Comparison of ENCODE assay signal across 9 mouse cellular contexts in the genomic region with DNA sequence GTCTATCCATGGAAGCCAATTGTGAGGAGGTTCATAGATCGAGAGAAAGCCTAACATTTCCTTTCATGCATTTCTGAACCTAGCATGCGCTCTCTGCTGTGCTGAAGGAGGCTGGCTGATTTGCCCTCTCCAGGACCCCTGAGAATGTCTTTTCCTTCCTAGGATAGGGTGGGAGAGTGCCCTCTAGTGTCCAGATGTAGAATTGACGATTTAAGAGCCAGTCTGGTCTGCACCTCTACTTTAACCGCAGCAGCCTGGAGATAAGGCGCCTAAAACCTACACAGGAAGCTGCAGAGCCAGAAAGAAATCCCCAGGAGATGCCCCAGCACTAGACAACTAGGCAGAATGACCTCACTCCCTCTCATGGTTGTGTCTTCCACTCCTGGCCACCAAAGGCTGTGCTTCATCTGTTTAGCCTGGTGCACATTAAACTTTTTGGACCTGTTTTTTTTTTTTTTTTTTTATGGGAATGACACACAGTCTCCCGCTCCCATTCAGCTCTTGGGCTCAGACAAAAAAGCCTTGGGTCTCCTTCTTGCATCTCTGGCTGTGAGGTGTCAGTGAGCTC. TPM values are rescaled to one million over a fixed set of nuclear protein-coding genes. Genes with fewer than 3 reads are reported as not detected.
DNase-seq lines count a peak whose midpoint lies in the region; ATAC-seq lines count a peak whose summit lies in the region.
"Had no signal": no experiment of that assay in that cellular context is flagged by ENCODE, and none has a peak within 500 bp of the region (broad histone marks: within the 10 kb centered on the region; RNA-seq: fewer than 3 reads in every experiment).

No protein-coding gene starts in this region.

- H3K4me3 ChIP-seq in midbrain, embryonic 11.5 days (ENCODE audit: low read depth, low read length) = no peak overlapping the region
- H3K4me3 ChIP-seq in midbrain, embryonic 16.5 days (ENCODE audit: low read depth, low read length) = no peak overlapping the region
- H3K4me3 ChIP-seq in intestine, embryonic 16.5 days (ENCODE audit: low read length) = no peak overlapping the region

- H3K9me3 ChIP-seq in midbrain, embryonic 11.5 days (ENCODE audit: control insufficient read depth, low read length) = no peaks in the 10 kb centered on the region
- H3K9me3 ChIP-seq in midbrain, embryonic 16.5 days (replicated peaks; ENCODE audit: control insufficient read depth, low read length, poor library complexity, severe bottlenecking) = no peaks in the 10 kb centered on the region
- no peaks in the 10 kb centered on the region for H3K9me3 ChIP-seq in intestine, embryonic 16.5 days (ENCODE audit: control insufficient read depth, low read length)

- ATAC-seq in midbrain, embryonic 11.5 days (ENCODE audit: low FRiP score) = no peak
- no peak for ATAC-seq in midbrain, embryonic 16.5 days
- no peak for ATAC-seq in intestine, embryonic 16.5 days
- ATAC-seq in megakaryocyte, adult 5-6 weeks (ENCODE audit: poor library complexity, severe bottlenecking) = peak; percentile 57
- ATAC-seq: Patski had no signal

- H3K4me2 ChIP-seq in midbrain, embryonic 11.5 days = no peak overlapping the region
- H3K4me2 ChIP-seq in midbrain, embryonic 16.5 days (ENCODE audit: low read length) = no peak overlapping the region
- H3K4me2 ChIP-seq in intestine, embryonic 16.5 days (ENCODE audit: low read depth, low read length) = no peak overlapping the region

- no peak overlapping the region for H3K9ac ChIP-seq in midbrain, embryonic 11.5 days (ENCODE audit: low read length)
- H3K9ac ChIP-seq in midbrain, embryonic 16.5 days (ENCODE audit: low read depth, low read length) = no peak overlapping the region
- no peak overlapping the region for H3K9ac ChIP-seq in intestine, embryonic 16.5 days (ENCODE audit: low read depth, low read length)

- H3K4me1 ChIP-seq in midbrain, embryonic 11.5 days (ENCODE audit: control insufficient read depth, insufficient read depth, low read length) = peaks cover 21% of the 10 kb centered on the region
- peaks cover 17% of the 10 kb centered on the region for H3K4me1 ChIP-seq in midbrain, embryonic 16.5 days (ENCODE audit: control insufficient read depth, insufficient read depth, low read length)
- peaks cover 55% of the 10 kb centered on the region for H3K4me1 ChIP-seq in intestine, embryonic 16.5 days (ENCODE audit: control insufficient read depth, insufficient read depth, low read length)

- no peaks in the 10 kb centered on the region for H3K36me3 ChIP-seq in midbrain, embryonic 11.5 days (ENCODE audit: control insufficient read depth, insufficient read depth, low read length)
- no peaks in the 10 kb centered on the region for H3K36me3 ChIP-seq in midbrain, embryonic 16.5 days (ENCODE audit: control insufficient read depth, insufficient read depth, low read length)
- H3K36me3 ChIP-seq in intestine, embryonic 16.5 days (ENCODE audit: control insufficient read depth, insufficient read depth, low read length) = no peaks in the 10 kb centered on the region

- WGBS in midbrain, embryonic 11.5 days = 11% methylated on average over 6 of the region's 6 CpGs
- 6% methylated on average over 6 of the region's 6 CpGs for WGBS in midbrain, embryonic 16.5 days
- 15% methylated on average over 6 of the region's 6 CpGs for WGBS in intestine, embryonic 16.5 days

- DNase-seq in adrenal gland, postnatal 10 days = peak; percentile 54
- no peak for DNase-seq in adrenal gland, postnatal 25 days
- peak; percentile 95 for DNase-seq in midbrain, embryonic 11.5 days (ENCODE audit: low spot score, missing footprints)
- DNase-seq in embryo, embryonic 11 days = peak; percentile 88
- DNase-seq in thymus, postnatal 14 days = peak; percentile 79

- H3K27ac ChIP-seq in midbrain, embryonic 11.5 days (ENCODE audit: low read depth, low read length) = no peak overlapping the region
- H3K27ac ChIP-seq in midbrain, embryonic 16.5 days (ENCODE audit: low read length) = no peak overlapping the region
- peak overlapping the region; percentile 33; the same call in 1 of the 2 replicates for H3K27ac ChIP-seq in intestine, embryonic 16.5 days (ENCODE audit: low read length)

- peaks cover 15% of the 10 kb centered on the region for H3K27me3 ChIP-seq in midbrain, embryonic 11.5 days (ENCODE audit: control insufficient read depth, insufficient read depth, low read length)
- peaks cover 20% of the 10 kb centered on the region for H3K27me3 ChIP-seq in midbrain, embryonic 16.5 days (ENCODE audit: control insufficient read depth, insufficient read depth, low read depth, low read length)
- H3K27me3 ChIP-seq in intestine, embryonic 16.5 days (replicated peaks; ENCODE audit: control insufficient read depth, insufficient read depth, low read length) = peaks cover 6% of the 10 kb centered on the region; the same call in 1 of the 2 replicates
- H3K27me3 ChIP-seq: Patski had no signal

RNA-seq across cellular contexts. Expression of gene Stard3, which starts 2.4 kb away (rescaled TPM):
- 10 to 100 TPM; 25.3 to 25.6 TPM for total RNA-seq in adrenal gland, postnatal 10 days (2021)
- 23.6 and 23.9 TPM in 2 replicates for total RNA-seq in adrenal gland, postnatal 25 days (2021)
- 39.7 and 41.5 TPM in 2 replicates for polyA plus RNA-seq in midbrain, embryonic 11.5 days (2014; fragmentation: Nextera tagmentation; extraction: Ambion mirVana)
- 32.9 and 37.0 TPM in 2 replicates for polyA plus RNA-seq in midbrain, embryonic 16.5 days (2015; fragmentation: Nextera tagmentation; extraction: Ambion mirVana)
- 44.8 and 44.9 TPM in 2 replicates for polyA plus RNA-seq in intestine, embryonic 16.5 days (2015; fragmentation: Nextera tagmentation; extraction: Ambion mirVana)
- total RNA-seq in megakaryocyte, adult 5-6 weeks (2015) = 24.0 and 28.5 TPM in 2 replicates
- 36.0 and 39.9 TPM in 2 replicates for total RNA-seq in megakaryocyte, adult 5-6 weeks (2017)

RNA-seq across cellular contexts. Expression of gene Ppp1r1b, which starts 7.6 kb away (rescaled TPM):
- 1 to 10 TPM in 1 of 2 experiments, under 1 TPM in 1; 1.00 to 1.7 TPM for total RNA-seq in adrenal gland, postnatal 10 days (2021)
- total RNA-seq in adrenal gland, postnatal 25 days (2021) = 0.24 TPM in 1 of 2 replicates, not detected in the other
- polyA plus RNA-seq in midbrain, embryonic 11.5 days (2014; fragmentation: Nextera tagmentation; extraction: Ambion mirVana) = 0.78 and 0.91 TPM in 2 replicates
- polyA plus RNA-seq in midbrain, embryonic 16.5 days (2015; fragmentation: Nextera tagmentation; extraction: Ambion mirVana) = 2.4 and 2.9 TPM in 2 replicates
- polyA plus RNA-seq in intestine, embryonic 16.5 days (2015; fragmentation: Nextera tagmentation; extraction: Ambion mirVana) = 91.7 and 92.3 TPM in 2 replicates
- total RNA-seq in megakaryocyte, adult 5-6 weeks (2015) = not detected in 2 replicates
- not detected in 2 replicates for total RNA-seq in megakaryocyte, adult 5-6 weeks (2017)

RNA-seq across cellular contexts. Expression of gene Neurod2, which starts 26.4 kb away (rescaled TPM):
- not detected for total RNA-seq in adrenal gland, postnatal 10 days (2021)
- not detected in 2 replicates for total RNA-seq in adrenal gland, postnatal 25 days (2021)
- polyA plus RNA-seq in midbrain, embryonic 11.5 days (2014; fragmentation: Nextera tagmentation; extraction: Ambion mirVana) = 0.15 and 0.17 TPM in 2 replicates
- polyA plus RNA-seq in midbrain, embryonic 16.5 days (2015; fragmentation: Nextera tagmentation; extraction: Ambion mirVana) = 4.5 and 5.6 TPM in 2 replicates
- 0.05 TPM in 1 of 2 replicates, not detected in the other for polyA plus RNA-seq in intestine, embryonic 16.5 days (2015; fragmentation: Nextera tagmentation; extraction: Ambion mirVana)
- not detected in 2 replicates for total RNA-seq in megakaryocyte, adult 5-6 weeks (2015)
- total RNA-seq in megakaryocyte, adult 5-6 weeks (2017) = not detected in 2 replicates
- polyA plus RNA-seq: Patski had no signal

RNA-seq across cellular contexts. Expression of gene Tcap, which starts 27.8 kb away (rescaled TPM):
- total RNA-seq in adrenal gland, postnatal 10 days (2021) = 100 to 1,000 TPM in 1 of 2 experiments, 10 to 100 TPM in 1; 18.1 to 119 TPM
- total RNA-seq in adrenal gland, postnatal 25 days (2021) = 0.91 TPM in 1 of 2 replicates, not detected in the other
- polyA plus RNA-seq in midbrain, embryonic 11.5 days (2014; fragmentation: Nextera tagmentation; extraction: Ambion mirVana) = not detected in 2 replicates
- 0.22 TPM in 1 of 2 replicates, not detected in the other for polyA plus RNA-seq in midbrain, embryonic 16.5 days (2015; fragmentation: Nextera tagmentation; extraction: Ambion mirVana)
- 0.28 TPM in 1 of 2 replicates, not detected in the other for polyA plus RNA-seq in intestine, embryonic 16.5 days (2015; fragmentation: Nextera tagmentation; extraction: Ambion mirVana)
- not detected in 2 replicates for total RNA-seq in megakaryocyte, adult 5-6 weeks (2015)
- not detected in 2 replicates for total RNA-seq in megakaryocyte, adult 5-6 weeks (2017)
- polyA plus RNA-seq: Patski had no signal

RNA-seq across cellular contexts. Expression of gene Pnmt, which starts 30.4 kb away (rescaled TPM):
- total RNA-seq in adrenal gland, postnatal 10 days (2021) = 100 to 1,000 TPM; 442 to 819 TPM
- total RNA-seq in adrenal gland, postnatal 25 days (2021) = 458 and 547 TPM in 2 replicates
- not detected in 2 replicates for polyA plus RNA-seq in midbrain, embryonic 11.5 days (2014; fragmentation: Nextera tagmentation; extraction: Ambion mirVana)
- 1.5 and 1.7 TPM in 2 replicates for polyA plus RNA-seq in midbrain, embryonic 16.5 days (2015; fragmentation: Nextera tagmentation; extraction: Ambion mirVana)
- 0.16 TPM in 1 of 2 replicates, not detected in the other for polyA plus RNA-seq in intestine, embryonic 16.5 days (2015; fragmentation: Nextera tagmentation; extraction: Ambion mirVana)
- not detected in 2 replicates for total RNA-seq in megakaryocyte, adult 5-6 weeks (2015)
- not detected in 2 replicates for total RNA-seq in megakaryocyte, adult 5-6 weeks (2017)
- polyA plus RNA-seq: Patski had no signal
